Mouse (Mus musculus): ENCODE data around the gene Ttc9c.

The Ttc9c gene

DNA sequence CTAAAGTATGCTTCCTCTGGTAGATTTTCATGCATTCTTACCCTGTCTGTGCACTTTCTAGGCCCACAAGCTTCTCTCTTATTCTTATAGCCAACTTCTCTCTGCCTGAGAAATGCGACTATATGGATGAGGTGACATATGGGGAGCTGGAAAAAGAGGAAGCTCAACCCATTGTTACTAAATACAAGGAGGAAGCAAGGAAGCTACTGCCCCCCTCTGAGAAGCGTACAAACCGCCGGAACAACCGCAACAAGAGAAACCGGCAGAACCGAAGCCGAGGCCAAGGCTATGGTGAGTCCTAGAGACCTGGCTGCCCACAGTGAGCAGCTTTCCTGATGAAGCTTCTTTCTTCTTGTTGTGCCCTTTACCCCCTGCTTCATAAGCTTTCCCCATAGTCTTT is 10.5 kb upstream of the Ttc9c start, which contains the start of gene AC129217.1:
AC129217.1 (plus strand) TSS at position 114 of the 400 bp plus-strand sequence.
- DNase-seq, result no peak

DNA sequence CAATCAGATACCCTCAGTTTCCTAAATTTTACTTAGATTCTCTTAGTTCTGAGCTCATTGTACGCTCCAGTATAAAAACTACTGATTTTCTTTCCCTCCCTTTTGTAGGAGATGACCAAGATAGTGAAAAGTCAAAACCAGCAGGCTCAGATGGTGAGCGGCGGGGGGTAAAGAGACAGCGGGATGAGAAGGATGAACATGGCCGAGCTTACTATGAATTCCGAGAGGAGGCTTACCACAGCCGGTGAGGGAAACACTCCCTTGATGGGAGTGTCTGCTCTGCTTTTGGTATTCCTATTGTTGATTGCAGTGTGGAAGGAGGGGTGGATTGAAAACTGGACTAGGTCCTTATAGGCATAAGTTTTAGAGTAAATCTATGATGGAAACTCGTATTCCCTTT is 3.6 kb upstream of the Ttc9c start:
- DNase-seq, result no peak

DNA sequence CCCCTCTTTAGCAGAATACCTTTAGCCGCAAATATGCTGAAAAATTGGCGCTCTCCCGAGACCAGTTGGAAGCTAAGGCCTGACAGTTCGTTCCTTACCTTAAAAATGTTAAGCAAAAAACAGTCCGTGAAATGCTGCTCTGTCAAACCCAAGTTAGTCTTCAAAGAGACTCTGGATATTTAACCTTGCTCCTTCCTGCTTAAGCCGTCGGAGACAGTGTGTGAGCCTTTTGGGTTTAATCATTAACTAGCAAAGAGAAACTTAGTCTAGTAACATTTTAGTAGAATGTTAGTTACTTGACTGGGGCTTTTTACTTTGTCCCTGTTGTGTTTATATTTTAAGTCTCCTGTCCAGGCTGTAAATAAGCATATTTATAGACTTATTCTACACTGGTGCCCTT is 2.0 kb upstream of the Ttc9c start:
- peak; percentile 54 for DNase-seq

DNA sequence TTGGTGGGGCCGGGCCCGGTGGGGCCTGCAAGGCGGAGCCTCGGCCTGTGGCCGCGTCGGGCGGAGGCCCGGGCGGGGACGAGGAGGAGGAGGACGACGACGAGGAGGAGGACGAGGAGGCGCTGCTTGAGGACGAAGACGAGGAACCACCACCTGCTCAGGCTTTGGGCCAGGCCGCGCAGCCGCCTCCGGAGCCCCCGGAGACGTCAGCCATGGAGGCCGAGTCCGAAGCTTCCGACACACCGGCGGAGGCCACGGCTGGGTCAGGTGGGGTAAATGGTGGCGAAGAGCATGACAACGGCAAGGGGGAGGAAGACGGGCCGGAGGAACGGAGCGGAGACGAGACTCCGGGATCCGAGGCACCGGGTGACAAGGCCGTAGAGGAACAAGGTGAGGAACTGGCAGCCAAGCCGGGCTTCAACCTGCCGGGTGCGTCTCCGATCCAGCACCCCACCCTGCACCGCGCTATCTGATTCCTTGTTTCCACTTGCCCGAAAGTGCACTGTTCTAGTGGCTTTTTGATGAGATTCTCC is 1.4 kb upstream of the Ttc9c start:
- DNase-seq, result peak; percentile 43

DNA sequence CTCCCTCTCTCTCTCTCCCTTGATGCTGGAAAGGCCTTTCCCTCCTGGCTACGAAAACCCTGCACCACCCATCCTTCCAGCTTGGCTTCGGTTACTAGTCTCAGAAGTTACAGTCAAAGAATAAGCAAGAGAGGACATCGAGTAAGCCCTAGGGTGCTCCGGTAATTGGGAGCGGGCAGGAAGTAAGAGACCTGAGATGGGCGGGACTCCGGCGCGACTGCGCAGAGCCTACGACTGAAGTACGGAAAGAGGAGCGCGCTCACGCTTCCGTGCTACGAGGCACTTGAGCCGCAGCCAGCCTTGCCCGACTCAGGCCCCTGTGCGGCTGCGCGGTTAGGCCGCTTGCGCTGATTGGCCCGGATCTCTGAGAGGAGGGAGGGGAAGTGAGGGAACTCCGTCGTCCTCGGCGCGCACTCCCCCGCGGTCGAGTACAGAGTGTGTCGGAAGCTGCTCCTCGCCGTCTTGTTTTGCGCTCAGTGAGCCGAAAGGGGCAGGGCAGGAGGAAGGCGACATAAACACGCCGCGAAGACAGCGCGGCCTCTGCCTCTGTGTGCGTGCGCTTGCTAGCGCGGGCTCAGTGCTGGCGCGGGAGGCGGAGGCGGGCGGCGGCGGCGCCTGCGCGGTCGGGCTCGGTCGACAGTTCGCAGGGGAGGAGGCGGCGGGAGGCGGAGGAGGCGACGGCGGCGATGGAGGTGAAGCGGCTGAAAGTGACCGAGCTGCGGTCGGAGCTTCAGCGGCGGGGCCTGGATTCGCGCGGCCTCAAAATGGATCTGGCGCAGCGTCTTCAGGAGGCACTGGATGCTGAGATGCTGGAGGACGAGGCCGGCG is 677 bp upstream of the Ttc9c start, which contains the start of gene Hnrnpul2:
Hnrnpul2 (plus strand) TSS at position 415 of the 828 bp plus-strand sequence.
- peak; percentile 99 for DNase-seq

DNA sequence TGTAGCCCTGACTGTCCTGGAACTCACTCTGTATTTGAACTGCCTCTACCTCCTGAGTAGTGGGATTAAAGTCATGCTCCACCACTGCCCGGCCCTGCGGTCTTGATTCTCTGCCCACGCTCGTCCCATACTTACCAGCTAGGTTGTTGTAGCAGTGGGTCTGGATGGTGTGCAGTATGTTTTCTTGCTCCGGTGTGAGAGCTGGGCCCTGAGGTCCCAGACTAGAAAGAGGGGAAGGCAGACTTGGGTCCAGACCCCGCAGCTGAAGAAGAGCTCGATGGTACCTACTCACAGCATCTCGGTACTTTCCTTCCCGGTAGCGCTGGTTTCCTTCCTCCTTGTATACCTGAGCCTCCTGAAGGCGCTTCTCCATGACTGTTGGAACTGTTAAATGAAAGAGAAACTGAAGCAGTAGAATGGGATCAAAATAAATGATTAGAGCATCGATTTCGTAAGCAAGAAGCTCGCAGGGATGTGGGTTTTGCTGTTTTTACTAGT is 783 bp downstream of the Ttc9c start:
- DNase-seq, result no peak

DNA sequence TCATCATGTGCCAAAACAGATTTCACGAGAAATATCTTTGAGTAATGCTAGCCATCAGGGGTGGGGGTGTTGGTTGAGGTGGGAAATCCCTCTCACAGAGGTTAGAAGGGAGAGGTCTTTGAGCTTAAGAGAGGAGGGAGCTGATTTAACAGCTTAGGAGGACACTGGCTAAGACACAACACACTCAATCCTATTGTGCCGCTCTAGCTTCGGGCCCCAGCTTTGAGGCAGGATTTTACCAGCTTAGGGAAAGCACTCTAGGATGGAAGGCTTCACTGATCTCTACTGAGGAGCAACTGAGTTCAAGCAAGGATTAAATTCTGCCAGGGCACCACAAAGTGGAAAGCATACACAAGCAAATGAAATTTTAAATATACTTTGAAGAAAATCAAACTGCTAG is 2.1 kb downstream of the Ttc9c start:
- no peak for DNase-seq

DNA sequence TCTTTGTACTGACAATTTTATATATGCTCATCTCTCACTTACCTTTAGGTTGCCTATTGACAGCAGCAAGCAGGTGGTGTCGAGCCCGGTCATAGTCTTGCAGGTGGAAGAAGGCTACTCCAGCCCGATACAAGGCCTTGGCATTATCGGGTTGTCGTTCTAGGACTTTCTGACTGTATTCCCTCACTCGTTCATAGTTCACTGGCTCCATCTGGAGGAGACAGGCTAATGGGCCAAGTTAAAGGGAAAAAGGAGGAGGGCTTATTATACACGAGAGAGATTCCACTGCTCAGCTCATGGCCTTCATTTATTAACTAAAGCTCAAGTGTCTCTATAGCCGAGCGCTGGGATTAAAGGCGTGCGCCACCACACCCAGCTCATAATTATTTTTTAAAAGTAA is 3.3 kb downstream of the Ttc9c start:
- DNase-seq, result peak; percentile 48

DNA sequence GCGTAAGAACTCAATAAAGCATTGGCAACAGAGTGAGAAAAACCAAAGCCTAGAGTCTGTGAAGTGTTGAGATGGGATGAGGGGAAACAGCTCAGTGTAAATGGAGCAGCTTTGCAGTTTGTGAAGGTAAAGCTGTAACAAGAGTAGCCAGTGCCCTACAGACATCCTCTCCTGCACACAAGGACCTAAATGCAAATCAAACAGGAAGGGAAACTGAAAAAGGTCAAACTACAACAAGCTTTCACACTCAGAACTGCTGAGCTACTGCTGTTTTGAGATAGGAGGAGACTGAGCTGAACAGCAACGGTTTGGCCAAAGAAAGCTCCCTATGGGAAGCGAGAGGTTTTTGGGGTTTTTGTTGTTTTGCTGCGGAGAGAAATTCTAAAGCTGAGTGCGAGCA is 12.3 kb downstream of the Ttc9c start:
- DNase-seq, result no peak

DNA sequence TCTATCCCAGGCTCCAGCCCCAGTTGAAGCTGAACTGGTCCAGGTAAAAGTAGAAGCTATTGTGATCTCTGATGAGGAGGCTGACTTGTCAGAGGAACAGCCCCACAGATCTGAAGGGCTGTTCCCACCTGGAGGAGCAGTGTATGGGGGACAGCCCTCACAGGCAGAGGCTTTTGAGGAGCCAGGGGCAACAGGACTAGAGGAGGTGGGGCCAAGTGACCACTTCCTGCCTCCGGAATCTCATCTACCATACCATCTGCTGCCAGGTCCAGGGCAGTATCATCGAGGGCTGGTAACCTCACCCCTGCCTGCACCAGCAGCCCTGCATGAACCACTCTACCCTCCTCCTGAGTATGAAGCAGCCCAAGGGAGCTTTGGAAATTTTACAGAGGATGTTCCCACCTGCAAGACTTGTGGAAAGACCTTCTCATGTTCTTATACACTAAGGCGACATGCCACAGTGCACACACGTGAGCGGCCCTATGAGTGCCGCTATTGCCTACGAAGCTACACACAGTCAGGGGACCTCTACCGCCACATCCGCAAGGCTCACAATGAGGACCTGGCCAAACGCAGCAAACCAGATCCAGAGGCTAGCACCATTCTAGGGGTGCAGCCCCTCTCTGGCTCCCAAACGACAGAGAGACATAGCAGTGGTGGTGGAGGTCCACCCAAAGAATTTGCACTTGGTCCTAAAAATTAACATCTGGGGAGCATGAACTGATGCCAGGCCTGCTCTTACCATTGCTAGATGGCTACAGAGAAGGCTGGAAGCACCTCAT is 15.1 kb downstream of the Ttc9c start:
- DNase-seq, result no peak

DNA sequence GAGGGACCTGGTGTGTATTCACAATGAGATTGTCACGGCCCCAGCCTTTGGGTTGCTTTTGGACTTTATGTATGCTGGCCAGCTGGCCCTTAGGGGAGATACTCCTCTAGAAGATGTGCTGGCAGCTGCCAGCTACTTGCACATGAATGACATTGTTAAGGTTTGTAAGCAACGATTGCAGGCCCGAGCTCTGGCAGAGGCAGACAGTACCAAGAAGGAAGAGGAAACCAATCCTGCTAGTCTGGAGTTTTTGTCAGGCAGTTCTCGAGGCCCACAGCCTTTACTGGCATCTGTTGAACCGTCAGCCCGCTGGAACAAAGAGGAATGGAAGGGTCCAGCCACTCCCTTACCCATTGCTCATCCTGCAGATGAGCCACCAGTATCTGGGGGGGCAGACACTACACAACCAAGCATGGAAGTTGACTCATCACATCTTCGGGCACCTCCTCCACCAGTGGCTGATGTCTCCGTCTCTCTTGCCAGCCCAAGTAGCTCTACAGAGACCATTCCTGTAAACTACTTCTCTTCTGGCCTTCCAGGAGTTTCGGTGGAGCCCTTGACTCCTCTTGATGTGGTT is 15.8 kb downstream of the Ttc9c start:
- no peak for DNase-seq

DNA sequence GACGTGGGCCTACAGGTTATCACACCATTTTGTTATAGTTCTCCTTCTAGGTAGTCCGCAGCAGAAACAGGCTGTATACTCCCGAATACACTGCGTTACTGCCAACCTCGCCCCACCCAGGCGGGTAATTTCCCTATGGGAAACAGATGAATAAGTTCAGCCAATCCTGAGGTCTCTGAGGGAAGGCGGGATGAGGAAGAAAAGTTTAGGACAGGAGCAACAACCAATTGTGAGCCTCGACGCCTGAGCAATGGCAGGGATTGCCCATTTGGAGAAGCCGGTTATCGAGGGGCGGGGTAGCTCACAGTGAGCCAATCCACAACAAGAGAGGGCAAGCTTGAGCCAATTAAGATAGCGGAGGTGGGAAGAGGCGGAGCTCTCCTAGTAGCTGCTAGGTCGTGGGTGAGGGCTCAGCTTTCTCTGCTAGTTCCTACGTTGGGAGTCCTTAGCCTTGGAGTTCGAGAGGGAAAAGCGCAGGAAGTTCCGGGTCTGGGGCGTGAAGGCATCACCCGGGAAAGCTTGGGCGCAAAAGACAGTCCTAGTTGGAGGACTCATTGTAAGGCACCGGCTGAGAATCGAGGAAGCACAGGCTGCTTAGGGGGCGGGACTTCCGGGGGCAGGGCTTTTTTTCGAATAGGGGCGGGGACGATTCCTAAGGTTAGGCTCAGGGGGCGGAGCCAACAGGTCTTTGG is 16.9 kb downstream of the Ttc9c start, which contains the start of gene Zbtb3:
Zbtb3 (plus strand) TSS at position 426 of the 692 bp plus-strand sequence.
- peak; percentile 98 for DNase-seq

DNA sequence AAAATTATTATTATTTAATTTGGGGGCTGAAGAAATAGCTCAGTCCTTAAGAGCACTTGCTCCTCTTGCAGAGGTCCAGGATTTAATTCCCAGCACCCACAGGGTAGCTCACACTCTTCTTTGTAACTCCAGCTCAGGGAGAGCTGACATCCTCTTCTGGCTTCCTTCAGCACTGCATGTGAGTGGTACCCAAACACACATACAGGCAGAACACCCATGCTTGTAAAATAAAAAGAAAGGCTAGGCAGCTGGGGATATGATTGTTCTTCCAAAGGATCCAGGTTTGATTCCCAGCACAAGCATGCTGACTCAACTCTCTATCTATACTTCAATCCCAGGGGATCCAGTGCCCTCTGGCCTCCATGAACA is 20.2 kb downstream of the Ttc9c start:
- DNase-seq, result no peak

DNA sequence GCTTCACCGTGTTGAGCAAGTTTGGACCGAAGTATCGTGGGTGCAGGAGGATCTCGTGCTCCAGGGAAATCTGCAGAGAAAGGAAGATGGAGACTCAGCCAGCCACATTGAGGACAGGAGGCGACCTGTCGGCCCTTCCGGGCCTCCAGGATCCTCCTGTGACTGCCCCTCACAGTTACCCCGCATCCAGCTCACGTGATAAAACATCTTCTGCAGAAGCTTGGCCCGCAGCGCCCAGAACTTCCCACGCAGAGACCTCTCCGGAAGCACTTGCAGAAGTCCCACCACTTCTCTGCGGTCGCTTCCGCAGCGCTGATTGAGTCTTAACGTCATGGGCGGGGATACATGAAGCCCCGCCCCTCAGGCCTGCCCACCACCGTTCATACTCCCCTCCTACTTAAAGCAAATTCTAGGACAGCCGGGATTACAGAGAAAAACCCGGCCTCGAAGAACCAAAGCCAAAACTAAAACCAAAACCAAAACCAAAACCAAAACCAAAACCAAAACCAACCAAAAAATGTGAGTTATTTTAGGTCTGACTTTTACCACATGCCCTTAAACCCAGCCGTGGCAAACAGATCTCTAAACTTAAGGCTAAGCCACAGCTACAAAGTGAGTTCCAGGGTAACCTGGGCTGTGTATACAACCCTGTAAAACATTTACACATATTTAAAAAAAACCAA is 20.7 kb downstream of the Ttc9c start, which contains the start of gene Polr2g:
Polr2g (minus strand) TSS at position 314 of the 683 bp plus-strand sequence.
- DNase-seq, result peak; percentile 93

DNA sequence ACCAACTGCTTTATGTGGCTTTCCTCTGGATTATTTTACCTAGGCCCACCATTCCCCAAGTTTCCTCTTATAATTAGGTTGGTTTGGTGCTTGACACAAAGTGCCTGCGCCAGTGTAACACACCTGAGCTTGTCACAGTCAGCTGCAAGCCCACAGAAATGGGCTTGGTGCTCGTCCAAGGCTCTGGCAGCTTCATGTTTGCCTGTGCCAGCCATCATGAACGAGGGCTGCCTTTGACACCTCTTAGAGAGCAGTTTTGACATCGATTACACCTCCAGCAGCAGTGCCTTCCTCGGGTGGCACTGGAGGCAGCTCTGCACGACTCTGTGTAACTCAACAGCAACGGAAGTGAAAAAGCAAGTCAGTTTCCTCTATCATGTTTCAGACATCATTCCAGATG is 29.0 kb downstream of the Ttc9c start:
- DNase-seq, result no peak

DNA sequence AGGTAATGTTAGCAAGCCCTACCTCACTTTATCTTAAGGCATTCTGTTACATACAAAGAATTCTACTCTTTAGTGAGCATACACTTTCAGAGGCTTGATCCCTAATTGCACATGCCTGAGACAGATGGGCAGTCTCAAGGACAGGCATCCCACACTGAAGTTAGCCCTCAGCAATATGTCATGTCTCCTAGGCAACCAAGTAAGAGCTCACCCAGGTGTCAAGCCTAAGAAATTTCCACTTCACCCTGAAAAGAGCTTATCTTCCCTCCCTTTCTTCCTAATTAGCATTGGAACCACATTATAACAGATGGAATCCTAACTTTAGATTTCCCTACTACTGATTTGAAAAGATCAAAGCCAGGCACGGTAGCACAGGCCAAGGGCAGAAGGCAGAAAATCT is 30.0 kb downstream of the Ttc9c start:
- DNase-seq, result no peak

DNA sequence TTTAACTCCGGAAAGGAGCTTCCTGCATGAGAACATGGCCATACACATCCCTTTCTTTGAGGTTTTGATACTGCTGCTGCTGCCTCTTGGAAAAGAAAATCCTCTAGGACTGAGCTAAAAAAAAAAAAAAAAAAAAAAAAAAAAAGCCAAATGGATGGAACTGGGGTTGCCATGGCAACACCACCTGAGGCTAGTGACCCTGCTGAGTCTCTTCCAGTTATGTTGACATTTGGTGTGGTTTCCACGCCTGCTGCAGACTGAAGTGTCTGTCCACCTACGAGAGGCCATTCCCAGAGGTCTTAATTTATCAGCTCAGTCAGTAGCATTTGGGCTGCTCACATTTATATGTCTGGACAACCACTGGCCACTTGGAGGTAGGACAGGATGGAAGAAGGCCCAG is 30.6 kb downstream of the Ttc9c start:
- no peak for DNase-seq

DNA sequence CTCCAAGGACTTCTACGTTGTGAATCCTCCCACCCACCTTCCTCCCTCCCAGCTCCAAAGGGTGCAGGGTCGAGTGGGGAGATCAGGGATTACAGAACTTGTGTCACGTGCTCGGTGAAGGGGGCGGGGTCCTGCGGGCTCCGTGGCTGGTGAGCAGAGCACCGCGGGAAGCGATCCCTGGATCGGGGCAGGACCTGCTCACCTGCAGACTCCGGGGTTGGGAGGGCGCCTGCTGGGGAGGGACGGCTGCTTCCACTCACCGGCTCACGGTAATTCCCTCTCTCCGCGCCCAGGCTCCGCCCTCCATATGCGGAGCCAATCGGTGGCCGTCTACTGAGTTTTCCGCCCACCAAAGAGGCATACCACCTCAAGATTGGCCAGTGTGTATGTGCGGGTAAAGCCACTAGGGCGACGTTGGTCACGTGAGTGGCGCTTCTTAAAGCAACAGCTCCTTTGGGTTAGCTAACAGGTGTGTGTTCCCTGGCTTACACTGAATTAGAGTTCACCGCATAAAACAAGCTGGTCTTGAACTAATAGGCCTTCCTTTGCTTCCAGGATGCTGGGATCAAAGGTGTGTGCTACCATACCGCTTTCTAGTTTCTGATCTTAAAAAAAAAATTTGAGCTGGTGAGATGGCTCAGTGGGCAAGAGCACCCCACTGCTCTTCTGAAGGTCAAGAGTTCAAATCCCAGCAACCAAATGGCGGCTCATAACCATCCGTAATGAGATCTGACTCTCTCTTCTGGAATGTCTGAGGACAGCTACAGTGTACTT is 32.9 kb downstream of the Ttc9c start, which contains the start of gene Taf6l:
Taf6l (minus strand) TSS at position 410 of the 774 bp plus-strand sequence.
- peak; percentile 99 for DNase-seq

DNA sequence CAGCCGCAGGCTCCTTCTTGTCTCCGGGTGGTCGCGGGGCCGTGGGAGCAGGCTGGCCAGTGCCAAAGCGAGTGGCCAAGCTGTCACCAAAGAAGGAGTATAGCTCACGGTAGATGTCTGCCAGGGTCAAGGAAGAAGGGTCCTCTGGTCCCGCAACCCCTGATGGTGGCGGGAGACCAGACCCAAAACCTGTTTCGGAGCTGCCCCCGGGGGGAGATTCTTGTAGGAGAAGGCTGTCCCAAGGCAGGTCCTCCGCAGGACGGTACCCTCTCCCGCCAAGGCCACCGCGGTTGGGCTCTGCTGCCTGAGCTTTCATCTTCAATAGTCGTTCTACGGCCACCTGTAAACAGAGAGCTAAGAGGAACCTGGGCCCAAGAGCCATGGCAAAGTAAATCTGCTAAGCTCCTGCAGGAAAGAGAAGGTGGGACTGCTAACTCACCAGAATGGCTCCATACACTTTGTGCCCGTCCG is 44.1 kb downstream of the Ttc9c start:
- DNase-seq, result no peak

DNA sequence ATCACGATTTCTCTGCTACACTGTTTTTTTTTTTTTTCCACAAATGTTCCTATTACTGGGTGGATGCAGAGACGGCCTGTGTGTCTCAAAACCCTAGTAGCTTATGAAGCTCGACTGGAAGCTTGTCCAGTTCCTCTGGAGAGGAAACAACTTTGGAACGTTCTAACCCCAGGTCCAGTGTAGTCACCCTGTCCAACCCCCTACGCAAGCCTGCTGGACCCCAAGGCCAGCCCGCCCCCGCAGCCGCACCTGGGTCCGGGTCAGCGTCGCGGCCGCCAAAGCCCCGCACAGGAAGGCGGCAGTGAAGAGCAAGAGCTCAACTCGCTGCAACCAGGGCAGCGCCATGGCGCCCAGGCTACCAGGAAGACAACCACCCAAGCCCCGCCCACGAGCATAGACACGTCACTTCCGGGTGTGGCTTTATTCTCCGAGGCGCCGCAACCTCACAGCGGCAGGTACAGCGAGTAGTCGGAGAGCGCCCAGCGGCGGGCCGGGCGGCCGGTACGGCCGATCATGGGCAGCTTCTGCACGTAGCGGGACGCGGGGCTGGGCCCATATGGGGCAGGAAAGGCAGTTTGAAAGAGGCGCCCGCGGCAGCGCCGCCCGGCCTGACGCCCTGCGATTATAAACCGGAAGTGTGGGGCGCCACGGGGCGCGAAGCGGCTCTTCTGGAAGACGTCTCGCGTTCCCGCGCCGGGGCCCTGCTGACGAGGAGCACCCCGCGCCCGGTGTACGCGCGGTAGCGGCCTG is 44.9 kb downstream of the Ttc9c start, which contains the start of gene Tmem179b:
Tmem179b (minus strand) TSS at position 382 of the 750 bp plus-strand sequence.
- peak; percentile 93 for DNase-seq
